Mouse (Mus musculus): ENCODE results near the gene Wscd2.

Wscd2 gene

DNA sequence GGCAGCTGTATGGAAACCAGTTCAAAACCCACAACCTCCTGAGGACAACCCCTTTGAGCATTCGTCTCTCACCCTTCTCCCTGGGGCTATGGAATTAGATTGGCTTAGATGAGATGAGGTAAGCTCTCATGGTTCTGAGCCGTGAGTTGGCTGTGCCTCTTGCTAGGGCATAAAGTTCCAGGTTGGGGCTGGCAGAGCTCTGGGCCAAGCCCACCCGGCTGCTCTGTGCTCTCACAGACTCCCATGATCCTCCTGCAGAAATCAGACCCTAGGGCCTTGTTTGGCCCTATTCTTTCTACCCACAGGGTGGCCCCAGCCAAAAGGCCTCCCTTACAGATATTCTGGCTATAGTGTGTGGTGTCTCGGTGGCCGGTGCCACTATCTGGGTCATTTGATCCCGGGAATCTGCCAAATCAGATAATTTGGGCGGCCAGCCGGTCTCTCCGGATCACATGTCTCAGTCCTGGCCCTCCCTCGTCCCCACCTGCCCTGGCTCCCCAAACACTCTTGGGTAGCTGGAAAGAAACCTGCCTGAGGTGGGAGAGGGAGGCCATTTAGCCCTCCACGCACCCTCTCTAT, 4.5 kb upstream of the Wscd2 start:
- ATAC-seq (ENCODE audit: low TSS enrichment) = no peak

DNA sequence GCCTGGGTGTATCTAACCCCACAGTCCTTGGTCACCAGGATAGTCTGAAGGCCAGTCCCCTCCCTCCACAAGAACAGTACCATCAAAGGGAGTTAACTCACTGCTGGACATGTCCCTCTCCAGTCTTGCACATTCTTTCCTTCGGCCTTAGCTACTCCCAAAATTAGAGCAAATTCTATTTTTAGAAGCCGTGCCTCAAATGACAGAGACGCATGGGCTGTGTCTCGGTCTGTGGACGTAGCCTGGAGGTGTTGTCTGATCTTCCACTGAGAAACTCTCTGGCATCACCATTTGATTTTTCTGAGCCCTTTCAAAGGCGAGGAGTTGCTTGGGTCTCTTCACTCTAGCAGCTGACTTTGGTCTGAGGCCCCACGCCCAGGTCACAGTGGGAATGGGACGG, 2.3 kb upstream of the Wscd2 start:
- ATAC-seq (ENCODE audit: low TSS enrichment) = no peak

- ATAC-seq (ENCODE audit: low TSS enrichment) = no peak
Measured at GRCm38 (mm10) chr5:113489617-113490016, 516 bp upstream of the Wscd2 start.

DNA sequence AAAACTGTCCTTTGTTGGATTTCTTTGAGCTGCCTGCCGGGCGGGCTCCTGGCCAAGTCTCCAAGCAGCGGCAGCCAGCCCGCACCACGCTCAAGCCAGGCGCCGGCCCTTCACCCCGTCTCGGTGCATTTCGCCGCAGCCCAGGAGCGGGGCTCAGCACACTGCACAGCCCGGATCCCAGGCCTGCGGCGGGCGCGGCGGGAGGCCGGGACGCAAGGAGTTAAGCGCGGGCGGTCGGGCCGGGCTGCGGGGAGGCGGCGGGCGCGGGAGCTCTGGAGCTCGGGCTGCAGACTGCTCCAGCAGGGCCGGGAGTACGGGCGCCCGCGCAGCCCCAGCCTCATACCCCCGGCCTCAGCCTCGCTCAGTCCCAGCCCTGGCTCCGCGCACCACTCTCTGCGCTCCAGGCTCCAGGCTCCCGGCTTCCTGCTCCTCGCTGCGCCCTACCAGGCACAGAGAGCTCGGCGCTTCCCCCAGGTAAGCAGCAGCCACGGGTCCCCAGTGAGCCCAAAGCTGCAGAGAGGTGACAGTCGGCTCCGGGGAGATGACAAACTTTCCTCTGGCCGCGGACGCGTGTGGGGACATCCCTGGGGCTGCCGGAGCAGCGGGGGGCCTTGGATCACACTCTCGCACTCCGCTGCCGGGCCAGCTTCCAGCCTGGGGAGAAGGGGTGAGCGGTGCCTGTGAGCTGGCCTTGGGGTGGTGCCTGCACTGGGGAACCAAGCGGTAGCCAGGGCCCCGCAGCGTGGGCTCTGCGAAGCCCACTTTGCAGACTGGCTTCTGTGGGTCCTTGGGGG, 531 bp downstream of the Wscd2 start:
- ATAC-seq (ENCODE audit: low TSS enrichment) = peak; percentile 72

GRCm38 (mm10) chr5:113491552-113491951, 1.4 kb downstream of the Wscd2 start:
- ATAC-seq (ENCODE audit: low TSS enrichment) = no peak

DNA sequence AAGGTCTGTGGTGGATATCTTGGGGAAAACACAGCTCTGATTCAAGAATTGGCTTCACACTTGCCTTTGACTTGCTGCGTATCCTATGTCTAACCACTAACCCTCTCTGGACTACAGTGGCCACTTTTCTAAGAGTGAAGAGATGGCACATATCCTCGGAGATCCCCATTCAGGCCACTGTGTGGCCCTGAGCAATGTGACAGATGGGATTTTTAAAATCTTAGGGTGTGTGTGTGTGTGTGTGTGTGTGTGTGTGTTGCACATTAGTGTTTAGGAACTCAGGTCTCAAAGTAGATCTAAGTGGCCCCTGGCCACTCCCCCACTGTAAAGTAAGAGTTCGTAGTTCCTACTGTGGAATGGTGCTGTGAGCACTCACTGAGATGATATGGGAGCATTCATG, 1.9 kb downstream of the Wscd2 start:
- ATAC-seq (ENCODE audit: low TSS enrichment) = no peak

- peak; percentile 25; the same call in 1 of the 2 replicates for ATAC-seq (ENCODE audit: low TSS enrichment)
Measured at GRCm38 (mm10) chr5:113492417-113493035, 2.4 kb downstream of the Wscd2 start.

DNA sequence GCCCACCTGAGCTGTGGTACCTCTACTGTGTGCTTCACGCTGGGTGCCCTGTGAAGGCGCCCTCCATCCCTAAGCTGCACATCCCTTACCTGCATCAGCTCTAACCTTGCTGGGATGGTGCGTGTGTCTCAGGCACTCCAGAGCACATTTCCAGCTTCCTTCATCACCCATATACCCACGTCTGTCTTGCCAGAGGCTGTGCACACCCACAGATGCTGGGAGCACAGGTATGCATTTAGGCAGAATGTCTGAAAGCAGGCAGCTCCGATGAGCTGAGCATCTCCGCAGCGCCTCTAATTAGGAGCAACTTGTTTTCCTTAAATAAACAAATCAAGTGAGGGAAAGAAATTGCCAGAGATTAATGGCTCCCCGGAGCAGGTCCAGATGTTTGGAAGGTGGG, 3.9 kb downstream of the Wscd2 start:
- no peak for ATAC-seq (ENCODE audit: low TSS enrichment)

- ATAC-seq (ENCODE audit: low TSS enrichment) = no peak
Measured at GRCm38 (mm10) chr5:113496926-113497325, 6.8 kb downstream of the Wscd2 start.

GRCm38 (mm10) chr5:113499421-113499820, 9.3 kb downstream of the Wscd2 start:
- ATAC-seq (ENCODE audit: low TSS enrichment) = peak; percentile 25; the same call in 1 of the 2 replicates

- peak; percentile 78 for ATAC-seq (ENCODE audit: low TSS enrichment)
Measured at GRCm38 (mm10) chr5:113503276-113503675, 13.1 kb downstream of the Wscd2 start.

DNA sequence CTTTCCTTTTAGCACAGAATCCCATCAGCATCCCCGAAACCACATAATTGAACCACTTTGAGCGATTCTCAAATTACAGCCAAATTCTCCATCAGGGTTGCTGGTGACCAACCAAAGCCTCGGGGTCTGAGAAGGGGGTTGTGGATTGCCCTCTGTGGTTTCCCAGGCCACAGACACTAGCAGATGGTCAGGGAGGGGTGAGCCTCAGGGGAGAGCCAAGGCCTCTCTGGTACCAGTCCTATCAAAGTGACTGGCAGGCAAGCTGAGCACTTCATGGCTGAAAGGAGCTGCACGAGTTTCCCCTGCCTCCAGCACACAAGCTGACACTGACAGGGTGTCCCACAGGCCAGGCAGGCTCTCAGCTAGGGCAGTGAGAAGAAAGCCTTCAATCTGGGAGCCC, 14.5 kb downstream of the Wscd2 start:
- no peak for ATAC-seq (ENCODE audit: low TSS enrichment)

GRCm38 (mm10) chr5:113506065-113506464, 15.9 kb downstream of the Wscd2 start:
- no peak for ATAC-seq (ENCODE audit: low TSS enrichment)

DNA sequence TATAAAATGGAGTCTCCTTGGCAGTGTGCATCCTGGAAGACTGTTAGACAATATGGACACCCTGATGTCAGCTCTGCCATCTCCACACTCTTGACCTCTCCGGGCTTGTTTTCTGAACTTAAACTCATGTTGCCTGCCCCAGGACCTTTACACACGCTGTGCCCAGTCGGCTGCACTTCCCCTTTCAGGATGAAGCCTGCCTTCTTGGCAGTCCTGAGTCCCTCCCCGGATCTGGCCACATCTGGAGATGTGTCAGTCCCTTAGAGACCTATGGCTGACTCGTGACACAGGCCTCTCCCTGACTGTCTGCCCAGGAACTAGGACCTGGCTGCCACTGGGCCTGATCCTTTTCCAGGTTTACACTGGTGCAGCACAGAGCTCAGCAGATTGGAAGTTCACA, 16.6 kb downstream of the Wscd2 start:
- no peak for ATAC-seq (ENCODE audit: low TSS enrichment)

DNA sequence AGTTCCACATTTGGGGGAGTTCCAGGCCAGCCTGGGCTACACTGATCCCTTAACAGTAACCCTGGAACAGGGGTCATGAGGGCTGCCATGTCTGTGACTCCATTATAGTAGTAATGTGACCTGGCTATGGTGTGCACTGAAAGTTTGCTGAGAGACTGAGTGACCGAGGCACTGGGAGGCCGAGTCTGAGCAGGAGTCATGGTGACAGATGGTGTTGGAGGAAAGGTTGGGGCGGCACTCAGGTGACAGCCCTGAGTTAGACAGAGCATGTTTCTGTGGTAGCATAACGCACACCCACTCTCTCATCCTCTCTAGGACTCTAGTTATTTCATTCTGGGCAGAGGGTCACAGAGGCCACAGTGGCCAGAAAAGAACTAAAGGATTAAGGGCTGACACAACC, 19.0 kb downstream of the Wscd2 start:
- no peak for ATAC-seq (ENCODE audit: low TSS enrichment)

GRCm38 (mm10) chr5:113513640-113514039, 23.5 kb downstream of the Wscd2 start:
- peak; percentile 39 for ATAC-seq (ENCODE audit: low TSS enrichment)

DNA sequence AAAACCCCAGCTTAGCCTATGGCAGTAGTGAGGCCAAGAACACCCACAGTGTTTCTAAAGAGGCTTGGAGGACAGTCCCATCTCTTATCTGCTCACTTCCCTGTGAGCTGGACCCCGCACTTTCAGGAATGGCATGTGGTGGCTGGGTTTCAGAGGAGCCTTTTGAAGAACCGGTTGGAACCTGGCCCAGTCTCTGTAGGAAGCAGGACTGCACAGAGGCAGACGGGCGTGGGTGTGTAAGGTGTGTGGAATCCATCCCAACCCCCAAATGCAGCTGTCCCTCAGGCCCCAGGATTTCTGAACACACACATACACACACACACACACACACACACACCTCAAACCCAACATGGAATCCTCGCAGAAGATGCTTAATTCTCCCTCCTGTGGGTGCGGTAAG, 23.9 kb downstream of the Wscd2 start:
- ATAC-seq (ENCODE audit: low TSS enrichment) = peak; percentile 73

DNA sequence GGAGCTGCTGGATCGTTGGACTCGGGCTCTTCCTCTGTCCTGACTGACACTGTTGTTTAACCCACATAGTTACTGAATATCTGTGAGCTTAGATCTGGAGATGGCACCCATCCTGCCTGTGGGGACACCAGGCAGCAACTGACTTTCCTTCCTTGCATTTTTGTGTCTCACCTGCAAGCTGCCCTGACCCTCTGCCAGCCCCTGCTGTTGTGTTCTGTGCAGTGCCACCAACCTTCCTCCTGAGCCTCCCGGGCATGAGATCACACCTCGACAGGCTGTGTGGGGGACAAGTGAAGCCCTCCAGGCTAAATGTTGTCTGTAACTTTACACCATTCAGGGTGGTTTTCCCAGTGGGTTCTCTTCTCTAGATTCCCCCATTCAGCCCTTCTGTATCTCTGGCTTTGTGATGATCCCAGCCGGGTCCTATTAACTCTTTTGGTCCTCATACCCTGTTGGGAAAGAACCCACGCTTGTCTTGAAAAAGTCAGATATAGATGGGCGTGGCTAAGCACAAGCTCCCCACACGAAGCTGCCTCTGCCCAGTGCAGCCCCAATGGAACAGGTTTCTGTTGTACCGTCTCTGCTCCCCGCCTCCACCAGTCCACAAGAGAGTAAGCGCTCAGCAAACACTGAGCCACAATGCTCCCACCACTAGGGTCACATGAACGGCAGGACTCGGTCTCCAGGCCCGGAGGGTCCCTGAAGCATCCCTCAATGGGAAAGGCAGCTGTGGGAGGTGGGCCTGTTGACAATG, 26.2 kb downstream of the Wscd2 start:
- ATAC-seq (ENCODE audit: low TSS enrichment) = no peak

DNA sequence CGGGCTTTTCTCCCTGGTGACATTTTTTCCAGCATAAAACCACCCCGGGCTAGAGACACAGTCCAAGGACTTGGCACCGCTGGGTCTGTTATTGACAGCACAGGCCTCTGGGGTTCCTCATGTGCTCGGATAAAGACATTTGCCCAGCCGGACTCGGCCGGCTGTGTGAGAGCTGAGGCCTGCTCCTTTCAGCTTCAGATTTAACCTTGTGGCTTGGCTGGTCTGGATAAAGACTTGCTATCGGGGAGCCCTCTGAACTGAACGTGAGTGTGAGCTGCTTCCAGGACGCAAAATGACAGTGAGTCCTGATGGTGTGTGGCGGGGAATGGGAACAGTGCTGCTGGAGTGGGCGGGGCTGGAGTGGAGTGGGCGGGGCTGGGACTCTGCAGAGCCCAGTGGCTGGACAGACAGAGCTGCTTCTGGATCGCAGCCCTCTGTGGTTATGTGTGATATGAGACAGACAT, 26.8 kb downstream of the Wscd2 start:
- ATAC-seq (ENCODE audit: low TSS enrichment) = no peak

GRCm38 (mm10) chr5:113517387-113517786, 27.3 kb downstream of the Wscd2 start:
- ATAC-seq (ENCODE audit: low TSS enrichment) = no peak

DNA sequence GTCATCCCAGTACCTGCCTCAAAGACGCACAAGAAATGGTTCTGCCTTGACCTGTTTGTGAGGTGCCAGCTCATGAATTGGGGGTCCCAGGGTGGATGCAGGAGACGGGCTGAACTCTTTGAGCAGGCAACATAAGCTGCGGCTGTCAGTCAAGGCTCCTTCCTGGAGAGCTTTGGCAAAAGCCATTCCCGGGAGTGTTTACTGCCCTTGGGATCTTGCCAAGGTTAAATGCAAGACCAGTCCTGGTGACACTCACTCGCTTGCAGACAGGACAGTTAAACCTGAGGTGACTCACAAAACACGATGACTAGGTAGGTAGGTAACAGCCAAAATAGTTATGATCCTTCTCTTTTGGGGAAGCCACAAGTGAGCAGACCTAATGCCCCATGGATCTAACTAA, 30.9 kb downstream of the Wscd2 start:
- no peak for ATAC-seq (ENCODE audit: low TSS enrichment)

GRCm38 (mm10) chr5:113538826-113539225, 48.7 kb downstream of the Wscd2 start:
- ATAC-seq (ENCODE audit: low TSS enrichment) = no peak

All from frontal cortex, adult (tissue).